Mouse (Mus musculus) megakaryocyte, embryonic 14.5 days (primary cell): ENCODE measurements around the gene Plxnc1. TPM values are rescaled to one million over a fixed set of nuclear protein-coding genes. Genes with fewer than 3 reads are reported as not detected.
A peak's percentile ranks its signal among the peaks of the same experiment; 100 is the strongest.

Experiments used
- H3K27me3 ChIP-seq: replicated peaks from 2 replicates; pipeline ENCODE3; 2012; ENCODE audit warnings: inconsistent platforms
- H3K36me3 ChIP-seq: replicated peaks from 2 replicates; pipeline ENCODE3; 2012; ENCODE audit warnings: low read length, inconsistent platforms, mixed read lengths
- H3K4me1 ChIP-seq: 2 replicates; pipeline ENCODE4 v1.6.1; 2012; ENCODE audit warnings: inconsistent platforms
- H3K4me3 ChIP-seq: replicated peaks from 2 replicates; pipeline ENCODE3; 2012; ENCODE audit warnings: moderate library complexity, mild to moderate bottlenecking, inconsistent platforms
- H3K9me3 ChIP-seq: 2 replicates; pipeline ENCODE4 v1.6.1; 2012; ENCODE audit warnings: inconsistent platforms
- FLI1 ChIP-seq: IDR thresholded peaks from 2 replicates; pipeline ENCODE4 v1.6.1; 2012; ENCODE audit warnings: low read length, inconsistent platforms, mixed read lengths
- GATA1 ChIP-seq: IDR thresholded peaks from 3 replicates; pipeline ENCODE4 v1.6.1; 2012; ENCODE audit warnings: mixed read lengths, low read length, inconsistent platforms, borderline replicate concordance
- polyA plus RNA-seq: library from polyadenylated mRNA; stranded (reverse); fragments of >175 nt; gene quantifications from 2 replicates; pipeline ENCODE4 v1.2.3, GENCODE M21; 2012; ENCODE audit warnings: low replicate concordance; ENCODE audit not compliant: insufficient read depth

Plxnc1 gene
- polyA plus RNA-seq, 1 experiment = 3.7 TPM

- H3K4me1 ChIP-seq = peaks cover 100% of the 10 kb centered on the region
- H3K4me3 ChIP-seq = no peak overlapping the region
- TF ChIP-seq FLI1 (no peak), GATA1 (no peak)
- H3K27me3 ChIP-seq = no peaks in the 10 kb centered on the region
- no peaks in the 10 kb centered on the region for H3K9me3 ChIP-seq
- H3K36me3 ChIP-seq = peaks cover 88% of the 10 kb centered on the region
Observed at GRCm38 (mm10) chr10:94924450-94924849, 20.2 kb downstream of the Plxnc1 start.

- no peaks in the 10 kb centered on the region for H3K27me3 ChIP-seq
- H3K9me3 ChIP-seq = no peaks in the 10 kb centered on the region
- H3K4me3 ChIP-seq = peak overlapping the region; percentile 84
- H3K4me1 ChIP-seq = peaks cover 100% of the 10 kb centered on the region
- no peak; the same call in 2 of the 3 replicates for TF ChIP-seq GATA1
- no peak for TF ChIP-seq FLI1
- peaks cover 87% of the 10 kb centered on the region for H3K36me3 ChIP-seq
Observed at GRCm38 (mm10) chr10:94923337-94923762, 21.3 kb downstream of the Plxnc1 start.

- Histone ChIP-seq H3K36me3 (peaks cover 82% of the 10 kb centered on the region), H3K9me3 (no peaks in the 10 kb centered on the region), H3K27me3 (no peaks in the 10 kb centered on the region), H3K4me1 (peaks cover 100% of the 10 kb centered on the region), H3K4me3 (peak overlapping the region; percentile 84)
- no peak for TF ChIP-seq FLI1
- TF ChIP-seq GATA1 = no peak
Observed at GRCm38 (mm10) chr10:94922848-94923247, 21.8 kb downstream of the Plxnc1 start.

- Histone ChIP-seq H3K4me3 (peak overlapping the region; percentile 67), H3K36me3 (peaks cover 73% of the 10 kb centered on the region), H3K4me1 (peaks cover 100% of the 10 kb centered on the region), H3K27me3 (no peaks in the 10 kb centered on the region), H3K9me3 (no peaks in the 10 kb centered on the region)
- TF ChIP-seq GATA1 = no peak
- no peak for TF ChIP-seq FLI1
Observed at GRCm38 (mm10) chr10:94921751-94922150, 22.9 kb downstream of the Plxnc1 start.

- Histone ChIP-seq H3K27me3 (no peaks in the 10 kb centered on the region), H3K36me3 (peaks cover 72% of the 10 kb centered on the region), H3K4me1 (peaks cover 100% of the 10 kb centered on the region), H3K4me3 (no peak overlapping the region), H3K9me3 (no peaks in the 10 kb centered on the region)
- TF ChIP-seq FLI1 (no peak), GATA1 (no peak)
Observed at GRCm38 (mm10) chr10:94920526-94920925, 24.1 kb downstream of the Plxnc1 start.

- Histone ChIP-seq H3K4me1 (peaks cover 100% of the 10 kb centered on the region), H3K27me3 (no peaks in the 10 kb centered on the region), H3K36me3 (peaks cover 71% of the 10 kb centered on the region), H3K9me3 (no peaks in the 10 kb centered on the region), H3K4me3 (peak overlapping the region; percentile 82)
- TF ChIP-seq FLI1 (no peak), GATA1 (no peak)
Observed at GRCm38 (mm10) chr10:94919960-94920359, 24.7 kb downstream of the Plxnc1 start.

- Histone ChIP-seq H3K4me1 (peaks cover 99% of the 10 kb centered on the region), H3K9me3 (no peaks in the 10 kb centered on the region), H3K36me3 (peaks cover 66% of the 10 kb centered on the region), H3K27me3 (no peaks in the 10 kb centered on the region), H3K4me3 (peak overlapping the region; percentile 82)
- TF ChIP-seq GATA1 = no peak
- TF ChIP-seq FLI1 = no peak
Observed at GRCm38 (mm10) chr10:94919552-94919951, 25.1 kb downstream of the Plxnc1 start.

GRCm38 (mm10) chr10:94918618-94919017 lies 26.0 kb downstream of the Plxnc1 start:
- TF ChIP-seq FLI1 (no peak), GATA1 (no peak)
- Histone ChIP-seq H3K27me3 (no peaks in the 10 kb centered on the region), H3K4me1 (peaks cover 99% of the 10 kb centered on the region), H3K36me3 (peaks cover 71% of the 10 kb centered on the region), H3K4me3 (peak overlapping the region; percentile 84), H3K9me3 (no peaks in the 10 kb centered on the region)

GRCm38 (mm10) chr10:94917990-94918389 lies 26.6 kb downstream of the Plxnc1 start:
- no peak for TF ChIP-seq GATA1
- H3K4me3 ChIP-seq = peak overlapping the region; percentile 84
- peaks cover 99% of the 10 kb centered on the region for H3K4me1 ChIP-seq

GRCm38 (mm10) chr10:94917354-94917753 lies 27.3 kb downstream of the Plxnc1 start:
- no peak for TF ChIP-seq GATA1
- TF ChIP-seq FLI1 = no peak
- peaks cover 63% of the 10 kb centered on the region for H3K36me3 ChIP-seq
- no peaks in the 10 kb centered on the region for H3K27me3 ChIP-seq
- no peaks in the 10 kb centered on the region for H3K9me3 ChIP-seq
- peaks cover 99% of the 10 kb centered on the region for H3K4me1 ChIP-seq
- peak overlapping the region; percentile 84 for H3K4me3 ChIP-seq

More at GRCm38 (mm10) chr10:94917990-94918389, 26.6 kb downstream of the Plxnc1 start:
- no peaks in the 10 kb centered on the region for H3K27me3 ChIP-seq
- no peaks in the 10 kb centered on the region for H3K9me3 ChIP-seq
- peaks cover 69% of the 10 kb centered on the region for H3K36me3 ChIP-seq

GRCm38 (mm10) chr10:94916610-94917009 lies 28.0 kb downstream of the Plxnc1 start:
- Histone ChIP-seq H3K9me3 (no peaks in the 10 kb centered on the region), H3K36me3 (peaks cover 61% of the 10 kb centered on the region), H3K4me3 (no peak overlapping the region), H3K27me3 (no peaks in the 10 kb centered on the region), H3K4me1 (peaks cover 99% of the 10 kb centered on the region)
- TF ChIP-seq FLI1 = no peak
- TF ChIP-seq GATA1 = no peak
